Mouse (Mus musculus): ENCODE results near the gene Hacd3. TPM values are rescaled to one million over a fixed set of nuclear protein-coding genes. Genes with fewer than 3 reads are reported as not detected.

Hacd3 gene
- 104 and 125 TPM in 2 replicates for polyA plus RNA-seq (2012; rRNA removed)

GRCm38 (mm10) chr9:65020991-65021886 lies at the start of gene Hacd3:
Gene Hacd3, minus strand, starts transcription at chr9:65021693.

GRCm38 (mm10) chr9:65032269-65033108 lies 11.0 kb upstream of the Hacd3 start, which contains the start of gene Dpp8:
Gene Dpp8, plus strand, starts transcription at chr9:65032414.

GRCm38 (mm10) chr9:64960117-64960977 lies 61.1 kb downstream of the Hacd3 start, which contains the start of gene Ints14:
Gene Ints14, plus strand, starts transcription at chr9:64960905.

GRCm38 (mm10) chr9:64951161-64951657 lies 70.3 kb downstream of the Hacd3 start, which contains the start of gene Slc24a1:
Gene Slc24a1, minus strand, starts transcription at chr9:64951607.

Other genes starting within 250 kb of the Hacd3 start
- 6.4 and 6.8 TPM in 2 replicates for gene Dennd4a, start 210.4 kb downstream of the Hacd3 start, polyA plus RNA-seq (2012; rRNA removed)
- 0.03 TPM in 1 of 2 replicates, not detected in the other for gene Slc24a1, start 70.1 kb downstream of the Hacd3 start, polyA plus RNA-seq (2012; rRNA removed)
- gene Ints14, start 60.8 kb downstream of the Hacd3 start, polyA plus RNA-seq (2012; rRNA removed): 14.2 and 15.7 TPM in 2 replicates
- gene Dpp8, start 10.7 kb upstream of the Hacd3 start, polyA plus RNA-seq (2012; rRNA removed): 34.8 and 53.4 TPM in 2 replicates
- 42.9 and 44.7 TPM in 2 replicates for gene Igdcc4, start 79.8 kb upstream of the Hacd3 start, polyA plus RNA-seq (2012; rRNA removed)
- 4.5 and 5.3 TPM in 2 replicates for gene Igdcc3, start 119.5 kb upstream of the Hacd3 start, polyA plus RNA-seq (2012; rRNA removed)
- 15.5 and 23.2 TPM in 2 replicates for gene Parp16, start 173.7 kb upstream of the Hacd3 start, polyA plus RNA-seq (2012; rRNA removed)
- gene Cilp, start 243.5 kb upstream of the Hacd3 start, polyA plus RNA-seq (2012; rRNA removed): 5.6 TPM in 2 replicates

All from ovary, adult 2 months (tissue).